Mouse (Mus musculus) G1E (cell line): ENCODE results near the gene Amotl2.

Experiments
- CTCF ChIP-seq: IDR thresholded peaks from 2 replicates; pipeline ENCODE4 v1.5.1; 2012; ENCODE audit warnings: low read depth, low read length, inconsistent platforms, mixed read lengths
- GATA1 ChIP-seq: IDR thresholded peaks from 2 replicates; pipeline ENCODE4 v1.6.1; 2012; ENCODE audit warnings: borderline replicate concordance, low read length, inconsistent platforms, mixed read lengths
- POLR2AphosphoS5 ChIP-seq: IDR thresholded peaks from 2 replicates; pipeline ENCODE4 v1.6.1; 2012; ENCODE audit warnings: low read depth, low read length, inconsistent platforms; ENCODE audit not compliant: insufficient replicate concordance

- TF ChIP-seq CTCF, result no peak
- no peak for TF ChIP-seq POLR2AphosphoS5
- TF ChIP-seq GATA1, result no peak
These were observed 12.8 kb downstream of the Amotl2 start for GRCm38 (mm10) chr9:102729093-102729845.
